Mouse (Mus musculus) liver (tissue): Measurements from ENCODE around the gene Oog1.
"Not testable (repeated sequence)": the region's sequence is repeated elsewhere in the genome, so short reads cannot be mapped to it uniquely, and the experiment has no call there.

Source experiments
- DNase-seq: peaks from one replicate; pipeline ENCODE4 v3.0.0-alpha.2; 2020; ENCODE audit warnings: mixed read lengths

Oog1 gene

GRCm38 (mm10) chr12:87602388-87602787 is at the start of gene Oog1:
Gene Oog1, plus strand, starts transcription at chr12:87602688.
- not testable (repeated sequence) for DNase-seq

GRCm38 (mm10) chr12:87601388-87601787 is 1.1 kb upstream of the Oog1 start:
- not testable (repeated sequence) for DNase-seq

- DNase-seq, result not testable (repeated sequence)
Observed at GRCm38 (mm10) chr12:87618569-87618968, 16.1 kb downstream of the Oog1 start, which contains the start of gene Gm4027. Gene Gm4027, plus strand, starts transcription at chr12:87618869.

- not testable (repeated sequence) for DNase-seq
Observed at GRCm38 (mm10) chr12:87644520-87644919, 42.0 kb downstream of the Oog1 start, which contains the start of gene Gm16381. Gene Gm16381, minus strand, starts transcription at chr12:87644620.

GRCm38 (mm10) chr12:87652916-87653703 is 50.6 kb downstream of the Oog1 start:
- not testable (repeated sequence) for DNase-seq
